Mouse (Mus musculus) liver, embryonic 18 days (tissue): Measurements from ENCODE around the gene Ss18l2. TPM values are rescaled to one million over a fixed set of nuclear protein-coding genes. Genes with fewer than 3 reads are reported as not detected.

ENCODE experiments used
- polyA plus RNA-seq: library from polyadenylated mRNA; depleted of rRNA; stranded (reverse); fragments of >200 nt; gene quantifications from 2 replicates; pipeline ENCODE4 v1.2.3, GENCODE M21; 2012; rRNA removed

Gene Ss18l2
- polyA plus RNA-seq, result 34.9 TPM in 2 replicates

GRCm38 (mm10) chr9:121709898-121710583 is at the start of gene Ss18l2:
Gene Ss18l2 (plus strand): TSS chr9:121710329.

GRCm38 (mm10) chr9:121704646-121705625 is 5.2 kb upstream of the Ss18l2 start, which contains the start of gene Sec22c:
Gene Sec22c (minus strand): TSS chr9:121705490.

GRCm38 (mm10) chr9:121718792-121719318 is 8.7 kb downstream of the Ss18l2 start, which contains the start of gene Nktr:
Gene Nktr (plus strand): TSS chr9:121719169.

GRCm38 (mm10) chr9:121759091-121760081 is 49.3 kb downstream of the Ss18l2 start, which contains the start of gene Zfp651:
Gene Zfp651 (plus strand): TSS chr9:121759330.

Other genes with a start within 250 kb of the Ss18l2 start
- gene Cck, start 214.6 kb upstream of the Ss18l2 start, polyA plus RNA-seq, result 0.17 TPM in 1 of 2 replicates, not detected in the other
- gene Lyzl4, start 68.2 kb upstream of the Ss18l2 start, polyA plus RNA-seq, result 0.05 and 0.08 TPM in 2 replicates
- gene Vipr1, start 67.6 kb upstream of the Ss18l2 start, polyA plus RNA-seq, result 0.75 and 0.77 TPM in 2 replicates
- gene Sec22c, start 4.8 kb upstream of the Ss18l2 start, polyA plus RNA-seq, result 1.6 and 1.7 TPM in 2 replicates
- gene Nktr, start 8.8 kb downstream of the Ss18l2 start, polyA plus RNA-seq, result 31.3 and 37.7 TPM in 2 replicates
- gene Zfp651, start 49.0 kb downstream of the Ss18l2 start, polyA plus RNA-seq, result 2.5 and 2.9 TPM in 2 replicates
- gene Klhl40, start 67.3 kb downstream of the Ss18l2 start, polyA plus RNA-seq, result 0.04 TPM in 1 of 2 replicates, not detected in the other
- gene Hhatl, start 82.2 kb downstream of the Ss18l2 start, polyA plus RNA-seq, result 0.03 and 0.06 TPM in 2 replicates
- 0.01 and 0.03 TPM in 2 replicates for gene Ccdc13, start 129.1 kb downstream of the Ss18l2 start, polyA plus RNA-seq
- gene Higd1a, start 148.0 kb downstream of the Ss18l2 start, polyA plus RNA-seq, result 30.3 and 36.7 TPM in 2 replicates
- gene Ackr2, start 188.0 kb downstream of the Ss18l2 start, polyA plus RNA-seq, result 0.79 and 1.0 TPM in 2 replicates
- 32.3 and 59.7 TPM in 2 replicates for gene Cyp8b1, start 206.0 kb downstream of the Ss18l2 start, polyA plus RNA-seq
- 0.77 and 0.89 TPM in 2 replicates for gene Fam198a, start 240.7 kb downstream of the Ss18l2 start, polyA plus RNA-seq